Mouse (Mus musculus) CD4-positive, CD25-positive, alpha-beta regulatory T cell, adult 4 months (primary cell): ENCODE results near the gene Brwd3. TPM values are rescaled to one million over a fixed set of nuclear protein-coding genes. Genes with fewer than 3 reads are reported as not detected.

Experiments
- ATAC-seq: one replicate; pipeline ENCODE4 v1.8.0; 2017
- polyA plus RNA-seq, 2 experiments: library from polyadenylated mRNA; unstranded; fragments of 100-300 nt; shearing (Covaris generic); gene quantifications; one replicate each; pipeline ENCODE4 v1.2.1; 2017

Brwd3 gene
- polyA plus RNA-seq: 1 to 10 TPM; 4.7 to 5.2 TPM

- ATAC-seq: peak; percentile 90
Measured at GRCm38 (mm10) chrX:108834090-108834774, at the start of gene Brwd3. Gene Brwd3 (minus strand): TSS chrX:108834372.

- ATAC-seq: no peak
Measured at GRCm38 (mm10) chrX:108862632-108863031, 28.5 kb upstream of the Brwd3 start.

GRCm38 (mm10) chrX:108842705-108843104, 8.5 kb upstream of the Brwd3 start:
- ATAC-seq: no peak

GRCm38 (mm10) chrX:108836416-108836815, 2.2 kb upstream of the Brwd3 start:
- no peak for ATAC-seq

GRCm38 (mm10) chrX:108835233-108835632, 1.1 kb upstream of the Brwd3 start:
- ATAC-seq: no peak

- no peak for ATAC-seq
Measured at GRCm38 (mm10) chrX:108833381-108834020, 671 bp downstream of the Brwd3 start.

- peak; percentile 75 for ATAC-seq
Measured at GRCm38 (mm10) chrX:108832674-108833189, 1.4 kb downstream of the Brwd3 start.

- ATAC-seq: no peak
Measured at GRCm38 (mm10) chrX:108831231-108831630, 2.9 kb downstream of the Brwd3 start.

- no peak for ATAC-seq
Measured at GRCm38 (mm10) chrX:108828111-108828510, 6.1 kb downstream of the Brwd3 start.

GRCm38 (mm10) chrX:108797268-108797667, 36.9 kb downstream of the Brwd3 start:
- no peak for ATAC-seq

GRCm38 (mm10) chrX:108783724-108784123, 50.4 kb downstream of the Brwd3 start:
- no peak for ATAC-seq

GRCm38 (mm10) chrX:108731755-108732154, 102.4 kb downstream of the Brwd3 start:
- no peak for ATAC-seq

GRCm38 (mm10) chrX:108729564-108729963, 104.6 kb downstream of the Brwd3 start:
- no peak for ATAC-seq

GRCm38 (mm10) chrX:108729068-108729467, 105.1 kb downstream of the Brwd3 start:
- no peak for ATAC-seq

- no peak for ATAC-seq
Measured at GRCm38 (mm10) chrX:108728334-108728733, 105.8 kb downstream of the Brwd3 start.

GRCm38 (mm10) chrX:108724241-108724640, 109.9 kb downstream of the Brwd3 start:
- no peak for ATAC-seq

- ATAC-seq: no peak
Measured at GRCm38 (mm10) chrX:108722447-108722846, 111.7 kb downstream of the Brwd3 start.

- no peak for ATAC-seq
Measured at GRCm38 (mm10) chrX:108704312-108704711, 129.9 kb downstream of the Brwd3 start.

Other genes starting within 250 kb of the Brwd3 start
- not detected for gene Gm379, start 169.5 kb downstream of the Brwd3 start, polyA plus RNA-seq
- 10 to 100 TPM; 18.0 to 20.4 TPM for gene Hmgn5, start 179.0 kb upstream of the Brwd3 start, polyA plus RNA-seq